Mouse (Mus musculus) lung, postnatal 0 days (tissue): ENCODE measurements around the gene Tbc1d1.

Source experiments
- CTCF ChIP-seq: IDR thresholded peaks from 2 replicates; pipeline ENCODE4 v1.5.1; 2016; ENCODE audit warnings: antibody characterized with exemption, mild to moderate bottlenecking
- EP300 ChIP-seq: IDR thresholded peaks from 2 replicates; pipeline ENCODE4 v1.6.1; 2016; ENCODE audit warnings: antibody characterized with exemption, mild to moderate bottlenecking, control low read depth

GRCm38 (mm10) chr5:64323286-64323685, 167.2 kb downstream of the Tbc1d1 start:
- no peak for TF ChIP-seq CTCF
- TF ChIP-seq EP300, result no peak
